In genomic region chr11:101953441-101953840, GRCm38 (mm10) we compare ENCODE assay signal across 16 mouse cellular contexts. TPM values are rescaled to one million over a fixed set of nuclear protein-coding genes. Genes with fewer than 3 reads are reported as not detected.
A peak's percentile ranks its signal among the peaks of the same experiment; 100 is the strongest.
DNase-seq lines count a peak whose midpoint lies in the region; ATAC-seq and TF ChIP-seq lines count a peak whose summit lies in the region.
"Had no signal": no experiment of that assay in that cellular context is flagged by ENCODE, and none has a peak within 500 bp of the region (broad histone marks: within the 10 kb centered on the region; RNA-seq: fewer than 3 reads in every experiment).

No protein-coding gene starts in this region.

- H3K36me3 ChIP-seq in heart, embryonic 13.5 days, result no peaks in the 10 kb centered on the region
- no peaks in the 10 kb centered on the region for H3K36me3 ChIP-seq in lung, embryonic 14.5 days (ENCODE audit: insufficient read depth)
- no peaks in the 10 kb centered on the region for H3K36me3 ChIP-seq in intestine, embryonic 15.5 days
- H3K36me3 ChIP-seq in stomach, embryonic 16.5 days (ENCODE audit: control insufficient read depth, insufficient read depth, low read length), result no peaks in the 10 kb centered on the region
- H3K36me3 ChIP-seq: limb, embryonic 12.5 days; neural tube, embryonic 15.5 days had no signal

- H3K4me2 ChIP-seq in heart, embryonic 13.5 days, result peak overlapping the region; percentile 53
- peak overlapping the region; percentile 20 for H3K4me2 ChIP-seq in lung, embryonic 14.5 days
- peak overlapping the region; percentile 35 for H3K4me2 ChIP-seq in intestine, embryonic 15.5 days (replicated peaks)
- no peak overlapping the region for H3K4me2 ChIP-seq in stomach, embryonic 16.5 days (ENCODE audit: low read depth, low read length)

- no peak for DNase-seq in heart, postnatal 14 days
- DNase-seq in lung, embryonic 14.5 days, result no peak
- DNase-seq in lung, postnatal 10 days, result no peak
- DNase-seq: cerebellum, adult 8-10 months; thymus, adult 18-20 months had no signal

- peak overlapping the region; percentile 82 for H3K27ac ChIP-seq in heart, embryonic 13.5 days (replicated peaks)
- peak overlapping the region; percentile 72; the same call in 1 of the 2 replicates for H3K27ac ChIP-seq in lung, embryonic 14.5 days (ENCODE audit: low read depth)
- H3K27ac ChIP-seq in intestine, embryonic 15.5 days, result no peak overlapping the region
- 0 out of 2 replicates have a peak overlapping the region, but pooled peaks have one; percentile 44 for H3K27ac ChIP-seq in stomach, embryonic 16.5 days (ENCODE audit: low read length)
- H3K27ac ChIP-seq: neural tube, embryonic 15.5 days had no signal

- no peak overlapping the region for H3K4me3 ChIP-seq in heart, embryonic 13.5 days
- H3K4me3 ChIP-seq in lung, embryonic 14.5 days (ENCODE audit: low read depth, low read length), result no peak overlapping the region
- no peak overlapping the region for H3K4me3 ChIP-seq in intestine, embryonic 15.5 days (replicated peaks)
- H3K4me3 ChIP-seq in stomach, embryonic 16.5 days (replicated peaks; ENCODE audit: low read length), result no peak overlapping the region
- H3K4me3 ChIP-seq: limb, embryonic 12.5 days; neural tube, embryonic 15.5 days had no signal

- intact Hi-C loops in heart, postnatal 14 days (cut with DNase I), result no loop called here

- no peaks in the 10 kb centered on the region for H3K9me3 ChIP-seq in heart, embryonic 13.5 days
- no peaks in the 10 kb centered on the region for H3K9me3 ChIP-seq in lung, embryonic 14.5 days (ENCODE audit: low read depth, low read length)
- no peaks in the 10 kb centered on the region for H3K9me3 ChIP-seq in intestine, embryonic 15.5 days
- no peaks in the 10 kb centered on the region for H3K9me3 ChIP-seq in stomach, embryonic 16.5 days (replicated peaks; ENCODE audit: control insufficient read depth, low read length)
- H3K9me3 ChIP-seq: limb, embryonic 12.5 days; neural tube, embryonic 15.5 days had no signal

- no peak for TF ChIP-seq CTCF in lung, embryonic 14.5 days (IDR thresholded peaks at IDR 0.05; ENCODE audit: low read depth)

- peaks cover 55% of the 10 kb centered on the region for H3K4me1 ChIP-seq in heart, embryonic 13.5 days
- peaks cover 14% of the 10 kb centered on the region; the same call in 1 of the 2 replicates for H3K4me1 ChIP-seq in lung, embryonic 14.5 days (ENCODE audit: insufficient read depth)
- H3K4me1 ChIP-seq in intestine, embryonic 15.5 days (replicated peaks), result peaks cover 9% of the 10 kb centered on the region
- H3K4me1 ChIP-seq in stomach, embryonic 16.5 days (ENCODE audit: control insufficient read depth, insufficient read depth, low read length), result peaks cover 16% of the 10 kb centered on the region

- peak overlapping the region; percentile 24; the same call in 1 of the 2 replicates for H3K9ac ChIP-seq in heart, embryonic 13.5 days
- no peak overlapping the region for H3K9ac ChIP-seq in lung, embryonic 14.5 days
- no peak overlapping the region for H3K9ac ChIP-seq in intestine, embryonic 15.5 days
- no peak overlapping the region for H3K9ac ChIP-seq in stomach, embryonic 16.5 days (ENCODE audit: low read length)
- H3K9ac ChIP-seq: limb, embryonic 12.5 days; neural tube, embryonic 15.5 days had no signal

- no peak for ATAC-seq in heart, embryonic 13.5 days (ENCODE audit: extremely low read depth, insufficient number of reproducible peaks, low FRiP score, low TSS enrichment)
- no peak for ATAC-seq in lung, embryonic 14.5 days (ENCODE audit: insufficient read depth)
- ATAC-seq in intestine, embryonic 15.5 days, result no peak
- no peak for ATAC-seq in stomach, embryonic 16.5 days (ENCODE audit: insufficient read depth, low FRiP score)
- ATAC-seq in cerebellum, adult (ENCODE audit: insufficient number of reproducible peaks, low FRiP score, low TSS enrichment), result no peak

- peaks cover 20% of the 10 kb centered on the region for H3K27me3 ChIP-seq in heart, embryonic 13.5 days (replicated peaks)
- no peaks in the 10 kb centered on the region for H3K27me3 ChIP-seq in lung, embryonic 14.5 days (ENCODE audit: insufficient read depth, low read length)
- peaks cover 11% of the 10 kb centered on the region; the same call in 1 of the 2 replicates for H3K27me3 ChIP-seq in intestine, embryonic 15.5 days (replicated peaks)
- H3K27me3 ChIP-seq in stomach, embryonic 16.5 days (ENCODE audit: control insufficient read depth, insufficient read depth, low read length), result no peaks in the 10 kb centered on the region; the same call in 1 of the 2 replicates

- WGBS in heart, embryonic 13.5 days, result 39% methylated on average over 4 of the region's 4 CpGs
- 38% methylated on average over 4 of the region's 4 CpGs for WGBS in lung, embryonic 14.5 days
- 52% methylated on average over 4 of the region's 4 CpGs for WGBS in intestine, embryonic 15.5 days
- WGBS in stomach, embryonic 16.5 days, result 36% methylated on average over 4 of the region's 4 CpGs

RNA-seq across cellular contexts. Expression of gene Sost, which starts 13.4 kb away (rescaled TPM):
- 0.87 and 1.8 TPM in 2 replicates for polyA plus RNA-seq in heart, embryonic 13.5 days (2015; fragmentation: Nextera tagmentation; extraction: Ambion mirVana)
- 1 to 10 TPM in 1 of 2 experiments, under 1 TPM in 1; 0.68 to 1.3 TPM for total RNA-seq in heart, postnatal 14 days (2021)
- not detected in 2 replicates for polyA plus RNA-seq in lung, embryonic 14.5 days (2014; fragmentation: Nextera tagmentation; extraction: Ambion mirVana)
- polyA plus RNA-seq in intestine, embryonic 15.5 days (2015; fragmentation: Nextera tagmentation; extraction: Ambion mirVana), result 0.13 TPM in 2 replicates
- polyA plus RNA-seq in stomach, embryonic 16.5 days (2015; fragmentation: Nextera tagmentation; extraction: Ambion mirVana), result not detected in 2 replicates

RNA-seq across cellular contexts. Expression of gene Cfap97d1, which starts 30.6 kb away (rescaled TPM):
- not detected in 2 replicates for polyA plus RNA-seq in heart, embryonic 13.5 days (2015; fragmentation: Nextera tagmentation; extraction: Ambion mirVana)
- total RNA-seq in heart, postnatal 14 days (2021), result not detected
- not detected in 2 replicates for polyA plus RNA-seq in lung, embryonic 14.5 days (2014; fragmentation: Nextera tagmentation; extraction: Ambion mirVana)
- not detected in 2 replicates for polyA plus RNA-seq in intestine, embryonic 15.5 days (2015; fragmentation: Nextera tagmentation; extraction: Ambion mirVana)
- not detected in 2 replicates for polyA plus RNA-seq in stomach, embryonic 16.5 days (2015; fragmentation: Nextera tagmentation; extraction: Ambion mirVana)
- total RNA-seq: layer of hippocampus, postnatal 10 days had no signal
- polyA plus RNA-seq: brain, embryonic 14.5 days; hindbrain, embryonic 11.5 days; kidney, postnatal 0 days; limb, embryonic 12.5 days; neural tube, embryonic 15.5 days; spleen, adult 2 months had no signal

RNA-seq across cellular contexts. Expression of gene Dusp3, which starts 33.4 kb away (rescaled TPM):
- polyA plus RNA-seq in heart, embryonic 13.5 days (2015; fragmentation: Nextera tagmentation; extraction: Ambion mirVana), result 50.3 and 53.6 TPM in 2 replicates
- 100 to 1,000 TPM; 130 to 137 TPM for total RNA-seq in heart, postnatal 14 days (2021)
- polyA plus RNA-seq in lung, embryonic 14.5 days (2014; fragmentation: Nextera tagmentation; extraction: Ambion mirVana), result 15.7 and 16.9 TPM in 2 replicates
- polyA plus RNA-seq in intestine, embryonic 15.5 days (2015; fragmentation: Nextera tagmentation; extraction: Ambion mirVana), result 25.6 and 26.5 TPM in 2 replicates
- 26.1 and 26.3 TPM in 2 replicates for polyA plus RNA-seq in stomach, embryonic 16.5 days (2015; fragmentation: Nextera tagmentation; extraction: Ambion mirVana)

RNA-seq across cellular contexts. Expression of gene Meox1, which starts 59.3 kb away (rescaled TPM):
- 15.6 and 19.4 TPM in 2 replicates for polyA plus RNA-seq in heart, embryonic 13.5 days (2015; fragmentation: Nextera tagmentation; extraction: Ambion mirVana)
- total RNA-seq in heart, postnatal 14 days (2021), result 10 to 100 TPM; 13.4 to 18.0 TPM
- 7.9 and 9.3 TPM in 2 replicates for polyA plus RNA-seq in lung, embryonic 14.5 days (2014; fragmentation: Nextera tagmentation; extraction: Ambion mirVana)
- polyA plus RNA-seq in intestine, embryonic 15.5 days (2015; fragmentation: Nextera tagmentation; extraction: Ambion mirVana), result 4.4 and 4.5 TPM in 2 replicates
- 5.2 and 6.0 TPM in 2 replicates for polyA plus RNA-seq in stomach, embryonic 16.5 days (2015; fragmentation: Nextera tagmentation; extraction: Ambion mirVana)
